ENCODE assay signal across 28 mouse cellular contexts in genomic region chr3:65213725-65214124, GRCm38 (mm10).
A peak's percentile ranks its signal among the peaks of the same experiment; 100 is the strongest.
DNase-seq lines count a peak whose midpoint lies in the region; ATAC-seq lines count a peak whose summit lies in the region.
"Had no signal": no experiment of that assay in that cellular context is flagged by ENCODE, and none has a peak within 500 bp of the region (broad histone marks: within the 10 kb centered on the region; RNA-seq: fewer than 3 reads in every experiment).

No protein-coding gene starts in this region.

- H3K4me1 ChIP-seq in forebrain, embryonic 16.5 days (replicated peaks; ENCODE audit: control insufficient read depth, insufficient read depth, low read length) = peaks cover 11% of the 10 kb centered on the region; the same call in 1 of the 2 replicates
- peaks cover 11% of the 10 kb centered on the region; the same call in 1 of the 2 replicates for H3K4me1 ChIP-seq in forebrain, embryonic 13.5 days
- H3K4me1 ChIP-seq: limb, embryonic 10.5 days; limb, embryonic 15.5 days; liver, embryonic 13.5 days; megakaryocyte, embryonic 14.5 days; stomach, embryonic 15.5 days had no signal

- no peaks in the 10 kb centered on the region for H3K9me3 ChIP-seq in forebrain, embryonic 16.5 days (ENCODE audit: control insufficient read depth, low read length)
- H3K9me3 ChIP-seq in forebrain, embryonic 13.5 days (replicated peaks) = no peaks in the 10 kb centered on the region
- H3K9me3 ChIP-seq: embryonic facial prominence, embryonic 13.5 days; heart, embryonic 13.5 days; limb, embryonic 10.5 days; limb, embryonic 15.5 days; liver, embryonic 13.5 days; midbrain, embryonic 12.5 days; stomach, embryonic 15.5 days had no signal

- ATAC-seq in forebrain, embryonic 16.5 days = peak; percentile 80
- no peak; the same call in 1 of the 2 replicates for ATAC-seq in forebrain, embryonic 13.5 days
- ATAC-seq: activated CD4-positive, CD25-positive, alpha-beta regulatory T cell, adult 4 months; intestine, embryonic 16.5 days; lung, postnatal 0 days had no signal

- no peak overlapping the region for H3K4me3 ChIP-seq in forebrain, embryonic 16.5 days (replicated peaks; ENCODE audit: low read length)
- no peak overlapping the region for H3K4me3 ChIP-seq in forebrain, embryonic 13.5 days
- H3K4me3 ChIP-seq: embryonic facial prominence, embryonic 13.5 days; heart, embryonic 13.5 days; limb, embryonic 10.5 days; limb, embryonic 15.5 days; liver, embryonic 13.5 days; megakaryocyte, embryonic 14.5 days; midbrain, embryonic 12.5 days; stomach, embryonic 15.5 days had no signal

- H3K36me3 ChIP-seq in forebrain, embryonic 16.5 days (ENCODE audit: control insufficient read depth, insufficient read depth) = no peaks in the 10 kb centered on the region
- no peaks in the 10 kb centered on the region for H3K36me3 ChIP-seq in forebrain, embryonic 13.5 days (ENCODE audit: poor library complexity, severe bottlenecking)
- H3K36me3 ChIP-seq: embryonic facial prominence, embryonic 13.5 days; heart, embryonic 13.5 days; limb, embryonic 10.5 days; limb, embryonic 15.5 days; liver, embryonic 13.5 days; midbrain, embryonic 12.5 days; stomach, embryonic 15.5 days had no signal

- WGBS in forebrain, embryonic 16.5 days = 43% methylated on average over 2 of the region's 2 CpGs
- 74% methylated on average over 2 of the region's 2 CpGs for WGBS in forebrain, embryonic 13.5 days

- DNase-seq in cerebellum, adult 9-10 months = peak; percentile 20
- DNase-seq in cerebellum, adult 18-20 months = no peak
- peak; percentile 20 to 50 for DNase-seq in layer of hippocampus, postnatal 14 days (ENCODE audit: low spot score in 2 of 2)
- DNase-seq in layer of hippocampus, adult 8-10 months (ENCODE audit: low spot score in 2 of 2) = no peak
- DNase-seq in brain, embryonic 18.5 days (ENCODE audit: low read depth, low spot score) = peak; percentile 45
- DNase-seq: adrenal gland, adult 2 months; adrenal gland, postnatal 36 days; gastrocnemius, postnatal 10 days; heart, postnatal 10 days; kidney, adult 9 months; kidney, postnatal 10 days; liver, embryonic 13.5 days; lung, adult 18-20 months; lung, postnatal 4 days; right cerebral cortex, postnatal 25 days had no signal

- no peak overlapping the region for H3K9ac ChIP-seq in forebrain, embryonic 16.5 days (replicated peaks; ENCODE audit: low read depth, low read length)
- no peak overlapping the region for H3K9ac ChIP-seq in forebrain, embryonic 13.5 days
- H3K9ac ChIP-seq: embryonic facial prominence, embryonic 13.5 days; heart, embryonic 13.5 days; limb, embryonic 15.5 days; liver, embryonic 13.5 days; midbrain, embryonic 12.5 days; stomach, embryonic 15.5 days had no signal

- no peak overlapping the region for H3K4me2 ChIP-seq in forebrain, embryonic 16.5 days (ENCODE audit: low read length)
- H3K4me2 ChIP-seq in forebrain, embryonic 13.5 days = no peak overlapping the region
- H3K4me2 ChIP-seq: embryonic facial prominence, embryonic 13.5 days; heart, embryonic 13.5 days; limb, embryonic 15.5 days; liver, embryonic 13.5 days; midbrain, embryonic 12.5 days; stomach, embryonic 15.5 days had no signal

- H3K27me3 ChIP-seq in forebrain, embryonic 16.5 days (replicated peaks; ENCODE audit: control insufficient read depth, insufficient read depth, low read length) = no peaks in the 10 kb centered on the region
- no peaks in the 10 kb centered on the region for H3K27me3 ChIP-seq in forebrain, embryonic 13.5 days
- H3K27me3 ChIP-seq: CH12.LX; embryonic facial prominence, embryonic 13.5 days; heart, embryonic 13.5 days; limb, embryonic 15.5 days; liver, embryonic 13.5 days; megakaryocyte, embryonic 14.5 days; midbrain, embryonic 12.5 days; stomach, embryonic 15.5 days had no signal

- H3K27ac ChIP-seq in forebrain, embryonic 16.5 days (ENCODE audit: low read length) = no peak overlapping the region
- no peak overlapping the region for H3K27ac ChIP-seq in forebrain, embryonic 13.5 days
- H3K27ac ChIP-seq: embryonic facial prominence, embryonic 13.5 days; heart, embryonic 13.5 days; limb, embryonic 10.5 days; limb, embryonic 15.5 days; liver, embryonic 13.5 days; midbrain, embryonic 12.5 days; stomach, embryonic 15.5 days had no signal

Comparison
In these comparisons a context has a peak if more than half of its experiments do, and no peak if none do; other contexts are left out.
1. DNase-seq: peak in cerebellum, adult 9-10 months (single experiment), layer of hippocampus, postnatal 14 days (2 of 2) and brain, embryonic 18.5 days (single experiment); none in cerebellum, adult 18-20 months (0 of 2) and layer of hippocampus, adult 8-10 months (0 of 2).